Mouse (Mus musculus): Measurements from ENCODE around the gene 2900026A02Rik. TPM values are rescaled to one million over a fixed set of nuclear protein-coding genes. Genes with fewer than 3 reads are reported as not detected.
A peak's percentile ranks its signal among the peaks of the same experiment; 100 is the strongest.

2900026A02Rik gene
- polyA plus RNA-seq, 1 experiment = 70.8 TPM

- no peak for TF ChIP-seq POLR2A (IDR thresholded peaks at IDR 0.05; ENCODE audit: low read depth, low read length)
- TF ChIP-seq CTCF (IDR thresholded peaks at IDR 0.05; ENCODE audit: extremely low read depth, insufficient read length, insufficient replicate concordance, low read depth, low read length) = no peak
- H3K4me3 ChIP-seq (ENCODE audit: low read depth, low read length) = no peak overlapping the region
- H3K4me1 ChIP-seq (ENCODE audit: control insufficient read depth, insufficient read depth, insufficient read length, low read length) = peaks cover 39% of the 10 kb centered on the region
- H3K27me3 ChIP-seq (ENCODE audit: control insufficient read depth, insufficient read depth, low read length) = no peaks in the 10 kb centered on the region
- WGBS = 52% methylated on average over 10 of the region's 10 CpGs
- H3K36me3 ChIP-seq (ENCODE audit: control insufficient read depth, insufficient read depth, low read length) = no peaks in the 10 kb centered on the region; the same call in 1 of the 2 replicates
- H3K27ac ChIP-seq (ENCODE audit: insufficient read depth, low read depth, low read length) = no peak overlapping the region
Measured at GRCm38 (mm10) chr5:113157588-113157987, 63.4 kb downstream of the 2900026A02Rik start.

- Histone ChIP-seq H3K27me3 (ENCODE audit: control insufficient read depth, insufficient read depth, low read length) (no peaks in the 10 kb centered on the region), H3K4me3 (ENCODE audit: low read depth, low read length) (no peak overlapping the region), H3K4me1 (ENCODE audit: control insufficient read depth, insufficient read depth, insufficient read length, low read length) (peaks cover 44% of the 10 kb centered on the region), H3K27ac (ENCODE audit: insufficient read depth, low read depth, low read length) (peak overlapping the region; percentile 50; the same call in 1 of the 2 replicates), H3K36me3 (ENCODE audit: control insufficient read depth, insufficient read depth, low read length) (no peaks in the 10 kb centered on the region; the same call in 1 of the 2 replicates)
- no peak for TF ChIP-seq POLR2A (IDR thresholded peaks at IDR 0.05; ENCODE audit: low read depth, low read length)
- TF ChIP-seq CTCF (IDR thresholded peaks at IDR 0.05; ENCODE audit: extremely low read depth, insufficient read length, insufficient replicate concordance, low read depth, low read length) = no peak
- 82% methylated on average over 5 of the region's 5 CpGs for WGBS
Measured at GRCm38 (mm10) chr5:113157006-113157405, 64.0 kb downstream of the 2900026A02Rik start.

GRCm38 (mm10) chr5:113155133-113155532, 65.9 kb downstream of the 2900026A02Rik start:
- H3K4me3 ChIP-seq (ENCODE audit: low read depth, low read length) = no peak overlapping the region
- peaks cover 4% of the 10 kb centered on the region for H3K36me3 ChIP-seq (ENCODE audit: control insufficient read depth, insufficient read depth, low read length)
- WGBS = 9% methylated on average over 8 of the region's 8 CpGs
- peak; percentile 93; the same call in 1 of the 2 replicates for TF ChIP-seq CTCF (IDR thresholded peaks at IDR 0.05; ENCODE audit: extremely low read depth, insufficient read length, insufficient replicate concordance, low read depth, low read length)
- TF ChIP-seq POLR2A (IDR thresholded peaks at IDR 0.05; ENCODE audit: low read depth, low read length) = peak; percentile 20; the same call in 1 of the 2 replicates
- no peaks in the 10 kb centered on the region for H3K27me3 ChIP-seq (ENCODE audit: control insufficient read depth, insufficient read depth, low read length)
- H3K27ac ChIP-seq (ENCODE audit: insufficient read depth, low read depth, low read length) = no peak overlapping the region
- H3K4me1 ChIP-seq (ENCODE audit: control insufficient read depth, insufficient read depth, insufficient read length, low read length) = peaks cover 38% of the 10 kb centered on the region

GRCm38 (mm10) chr5:113154441-113154840, 66.6 kb downstream of the 2900026A02Rik start:
- 43% methylated on average over 5 of the region's 5 CpGs for WGBS
- TF ChIP-seq POLR2A (IDR thresholded peaks at IDR 0.05; ENCODE audit: low read depth, low read length) = no peak
- no peak for TF ChIP-seq CTCF (IDR thresholded peaks at IDR 0.05; ENCODE audit: extremely low read depth, insufficient read length, insufficient replicate concordance, low read depth, low read length)
- peaks cover 38% of the 10 kb centered on the region for H3K4me1 ChIP-seq (ENCODE audit: control insufficient read depth, insufficient read depth, insufficient read length, low read length)
- no peak overlapping the region for H3K4me3 ChIP-seq (ENCODE audit: low read depth, low read length)
- H3K36me3 ChIP-seq (ENCODE audit: control insufficient read depth, insufficient read depth, low read length) = peaks cover 7% of the 10 kb centered on the region
- H3K27me3 ChIP-seq (ENCODE audit: control insufficient read depth, insufficient read depth, low read length) = no peaks in the 10 kb centered on the region
- no peak overlapping the region for H3K27ac ChIP-seq (ENCODE audit: insufficient read depth, low read depth, low read length)

GRCm38 (mm10) chr5:113153508-113153830, 67.6 kb downstream of the 2900026A02Rik start:
- Histone ChIP-seq H3K4me3 (ENCODE audit: low read depth, low read length) (peak overlapping the region; percentile 18; the same call in 1 of the 2 replicates), H3K27ac (ENCODE audit: insufficient read depth, low read depth, low read length) (peak overlapping the region; percentile 69), H3K27me3 (ENCODE audit: control insufficient read depth, insufficient read depth, low read length) (no peaks in the 10 kb centered on the region), H3K36me3 (ENCODE audit: control insufficient read depth, insufficient read depth, low read length) (peaks cover 7% of the 10 kb centered on the region), H3K4me1 (ENCODE audit: control insufficient read depth, insufficient read depth, insufficient read length, low read length) (peaks cover 32% of the 10 kb centered on the region)
- WGBS = 20% methylated on average over 5 of the region's 5 CpGs
- TF ChIP-seq POLR2A (IDR thresholded peaks at IDR 0.05; ENCODE audit: low read depth, low read length) = no peak
- no peak for TF ChIP-seq CTCF (IDR thresholded peaks at IDR 0.05; ENCODE audit: extremely low read depth, insufficient read length, insufficient replicate concordance, low read depth, low read length)

GRCm38 (mm10) chr5:113152663-113153507, 68.2 kb downstream of the 2900026A02Rik start:
- WGBS = 33% methylated on average over 22 of the region's 22 CpGs
- H3K4me1 ChIP-seq (ENCODE audit: control insufficient read depth, insufficient read depth, insufficient read length, low read length) = peaks cover 31% of the 10 kb centered on the region
- H3K27me3 ChIP-seq (ENCODE audit: control insufficient read depth, insufficient read depth, low read length) = no peaks in the 10 kb centered on the region
- peaks cover 7% of the 10 kb centered on the region for H3K36me3 ChIP-seq (ENCODE audit: control insufficient read depth, insufficient read depth, low read length)
- TF ChIP-seq CTCF (IDR thresholded peaks at IDR 0.05; ENCODE audit: extremely low read depth, insufficient read length, insufficient replicate concordance, low read depth, low read length) (no peak), POLR2A (IDR thresholded peaks at IDR 0.05; ENCODE audit: low read depth, low read length) (0 out of 2 replicates have a peak, but pooled peaks have one; percentile 14)
- H3K4me3 ChIP-seq (ENCODE audit: low read depth, low read length) = peak overlapping the region; percentile 18; the same call in 1 of the 2 replicates
- H3K27ac ChIP-seq (ENCODE audit: insufficient read depth, low read depth, low read length) = peak overlapping the region; percentile 69

GRCm38 (mm10) chr5:113151554-113152103, 69.4 kb downstream of the 2900026A02Rik start:
- 49% methylated on average over 11 of the region's 11 CpGs for WGBS
- Histone ChIP-seq H3K4me1 (ENCODE audit: control insufficient read depth, insufficient read depth, insufficient read length, low read length) (peaks cover 27% of the 10 kb centered on the region), H3K4me3 (ENCODE audit: low read depth, low read length) (no peak overlapping the region), H3K27ac (ENCODE audit: insufficient read depth, low read depth, low read length) (0 out of 2 replicates have a peak overlapping the region, but pooled peaks have one; percentile 3), H3K27me3 (ENCODE audit: control insufficient read depth, insufficient read depth, low read length) (no peaks in the 10 kb centered on the region), H3K36me3 (ENCODE audit: control insufficient read depth, insufficient read depth, low read length) (peaks cover 7% of the 10 kb centered on the region; the same call in 1 of the 2 replicates)
- TF ChIP-seq CTCF (IDR thresholded peaks at IDR 0.05; ENCODE audit: extremely low read depth, insufficient read length, insufficient replicate concordance, low read depth, low read length) (no peak), POLR2A (IDR thresholded peaks at IDR 0.05; ENCODE audit: low read depth, low read length) (no peak)

Measured in small intestine, adult 2 months (tissue).